In genomic region chr3:152111482-152111881, GRCm38 (mm10) we compare ENCODE assay signal across 9 mouse cellular contexts. TPM values are rescaled to one million over a fixed set of nuclear protein-coding genes. Genes with fewer than 3 reads are reported as not detected.
DNase-seq lines count a peak whose midpoint lies in the region; ATAC-seq and TF ChIP-seq lines count a peak whose summit lies in the region.
"Had no signal": no experiment of that assay in that cellular context is flagged by ENCODE, and none has a peak within 500 bp of the region (broad histone marks: within the 10 kb centered on the region; RNA-seq: fewer than 3 reads in every experiment).

No protein-coding gene starts in this region.

- no peak overlapping the region for H3K4me3 ChIP-seq in intestine, embryonic 16.5 days (ENCODE audit: low read length)
- no peak overlapping the region for H3K4me3 ChIP-seq in intestine, postnatal 0 days (ENCODE audit: low read depth, low read length)
- H3K4me3 ChIP-seq in midbrain, embryonic 12.5 days = no peak overlapping the region
- H3K4me3 ChIP-seq in midbrain, embryonic 11.5 days (ENCODE audit: low read depth, low read length) = no peak overlapping the region
- H3K4me3 ChIP-seq in limb, embryonic 13.5 days = no peak overlapping the region
- H3K4me3 ChIP-seq: forebrain, embryonic 12.5 days had no signal

- no peaks in the 10 kb centered on the region for H3K27me3 ChIP-seq in intestine, embryonic 16.5 days (replicated peaks; ENCODE audit: control insufficient read depth, insufficient read depth, low read length)
- no peaks in the 10 kb centered on the region for H3K27me3 ChIP-seq in intestine, postnatal 0 days (replicated peaks; ENCODE audit: control insufficient read depth, insufficient read depth, low read length)
- peaks cover 35% of the 10 kb centered on the region for H3K27me3 ChIP-seq in midbrain, embryonic 12.5 days
- no peaks in the 10 kb centered on the region for H3K27me3 ChIP-seq in midbrain, embryonic 11.5 days (ENCODE audit: control insufficient read depth, insufficient read depth, low read length)
- peaks cover 5% of the 10 kb centered on the region for H3K27me3 ChIP-seq in limb, embryonic 13.5 days

- H3K4me1 ChIP-seq in intestine, embryonic 16.5 days (ENCODE audit: control insufficient read depth, insufficient read depth, low read length) = peaks cover 16% of the 10 kb centered on the region
- peaks cover 9% of the 10 kb centered on the region; the same call in 1 of the 2 replicates for H3K4me1 ChIP-seq in intestine, postnatal 0 days (replicated peaks; ENCODE audit: control insufficient read depth, insufficient read depth, low read length)
- H3K4me1 ChIP-seq in midbrain, embryonic 12.5 days = peaks cover 19% of the 10 kb centered on the region
- peaks cover 9% of the 10 kb centered on the region; the same call in 1 of the 2 replicates for H3K4me1 ChIP-seq in midbrain, embryonic 11.5 days (ENCODE audit: control insufficient read depth, insufficient read depth, low read length)
- H3K4me1 ChIP-seq in limb, embryonic 13.5 days = peaks cover 57% of the 10 kb centered on the region

- H3K4me2 ChIP-seq in intestine, embryonic 16.5 days (ENCODE audit: low read depth, low read length) = no peak overlapping the region
- H3K4me2 ChIP-seq in intestine, postnatal 0 days (replicated peaks; ENCODE audit: low read depth) = no peak overlapping the region
- H3K4me2 ChIP-seq in midbrain, embryonic 12.5 days (replicated peaks) = no peak overlapping the region
- H3K4me2 ChIP-seq in midbrain, embryonic 11.5 days = no peak overlapping the region
- 0 out of 2 replicates have a peak overlapping the region, but pooled peaks have one; percentile 30 for H3K4me2 ChIP-seq in limb, embryonic 13.5 days (replicated peaks)
- H3K4me2 ChIP-seq: forebrain, embryonic 12.5 days had no signal

- ATAC-seq in frontal cortex, adult (ENCODE audit: low TSS enrichment) = peak; percentile 63
- ATAC-seq in intestine, embryonic 16.5 days = no peak
- ATAC-seq in intestine, postnatal 0 days = no peak
- ATAC-seq in midbrain, embryonic 12.5 days (ENCODE audit: low FRiP score, low read depth) = 0 out of 2 replicates have a peak, but pooled peaks have one; percentile 3
- ATAC-seq in midbrain, embryonic 11.5 days (ENCODE audit: low FRiP score) = no peak
- no peak; the same call in 1 of the 2 replicates for ATAC-seq in limb, embryonic 13.5 days (ENCODE audit: low FRiP score, low read depth)
- no peak for ATAC-seq in granulocyte monocyte progenitor cell, adult 5-6 weeks (replicated peaks; ENCODE audit: poor library complexity, severe bottlenecking)

- no peak overlapping the region for H3K27ac ChIP-seq in intestine, embryonic 16.5 days (ENCODE audit: low read length)
- no peak overlapping the region for H3K27ac ChIP-seq in intestine, postnatal 0 days (ENCODE audit: low read depth, low read length)
- H3K27ac ChIP-seq in midbrain, embryonic 12.5 days (replicated peaks) = no peak overlapping the region
- H3K27ac ChIP-seq in midbrain, embryonic 11.5 days (ENCODE audit: low read depth, low read length) = no peak overlapping the region
- no peak overlapping the region; the same call in 1 of the 2 replicates for H3K27ac ChIP-seq in limb, embryonic 13.5 days
- H3K27ac ChIP-seq: forebrain, embryonic 12.5 days had no signal

- WGBS in intestine, embryonic 16.5 days = 70% methylated on average over 4 of the region's 4 CpGs
- 73% methylated on average over 4 of the region's 4 CpGs for WGBS in intestine, postnatal 0 days
- WGBS in midbrain, embryonic 12.5 days = 79% methylated on average over 4 of the region's 4 CpGs
- WGBS in midbrain, embryonic 11.5 days = 83% methylated on average over 4 of the region's 4 CpGs
- 60% methylated on average over 4 of the region's 4 CpGs for WGBS in limb, embryonic 13.5 days

- no peaks in the 10 kb centered on the region for H3K9me3 ChIP-seq in intestine, embryonic 16.5 days (ENCODE audit: control insufficient read depth, low read length)
- no peaks in the 10 kb centered on the region for H3K9me3 ChIP-seq in intestine, postnatal 0 days (ENCODE audit: control insufficient read depth)
- no peaks in the 10 kb centered on the region for H3K9me3 ChIP-seq in midbrain, embryonic 12.5 days
- no peaks in the 10 kb centered on the region for H3K9me3 ChIP-seq in midbrain, embryonic 11.5 days (ENCODE audit: control insufficient read depth, low read length)
- H3K9me3 ChIP-seq in limb, embryonic 13.5 days = no peaks in the 10 kb centered on the region
- H3K9me3 ChIP-seq: forebrain, embryonic 12.5 days had no signal

- no peak for TF ChIP-seq CTCF in intestine, postnatal 0 days (IDR thresholded peaks at IDR 0.05; ENCODE audit: low read depth)

- DNase-seq in frontal cortex, postnatal 14 days (ENCODE audit: low spot score in 2 of 2) = no peak
- DNase-seq in midbrain, embryonic 11.5 days (ENCODE audit: low spot score, missing footprints) = no peak

- H3K36me3 ChIP-seq in intestine, embryonic 16.5 days (ENCODE audit: control insufficient read depth, insufficient read depth, low read length) = no peaks in the 10 kb centered on the region
- H3K36me3 ChIP-seq in intestine, postnatal 0 days (ENCODE audit: control insufficient read depth, insufficient read depth) = no peaks in the 10 kb centered on the region; the same call in 1 of the 2 replicates
- H3K36me3 ChIP-seq in midbrain, embryonic 12.5 days = no peaks in the 10 kb centered on the region
- H3K36me3 ChIP-seq in midbrain, embryonic 11.5 days (ENCODE audit: control insufficient read depth, insufficient read depth, low read length) = no peaks in the 10 kb centered on the region
- no peaks in the 10 kb centered on the region for H3K36me3 ChIP-seq in limb, embryonic 13.5 days
- H3K36me3 ChIP-seq: forebrain, embryonic 12.5 days had no signal

- H3K9ac ChIP-seq in intestine, embryonic 16.5 days (ENCODE audit: low read depth, low read length) = peak overlapping the region; percentile 35; the same call in 1 of the 2 replicates
- no peak overlapping the region for H3K9ac ChIP-seq in intestine, postnatal 0 days (ENCODE audit: low read depth, low read length)
- H3K9ac ChIP-seq in midbrain, embryonic 12.5 days (replicated peaks) = no peak overlapping the region
- no peak overlapping the region for H3K9ac ChIP-seq in midbrain, embryonic 11.5 days (ENCODE audit: low read length)
- H3K9ac ChIP-seq in limb, embryonic 13.5 days = 0 out of 2 replicates have a peak overlapping the region, but pooled peaks have one; percentile 2
- H3K9ac ChIP-seq: forebrain, embryonic 12.5 days had no signal

RNA-seq across cellular contexts. Expression of gene Gipc2, which starts 54.5 kb away (rescaled TPM):
- polyA plus RNA-seq in intestine, embryonic 16.5 days (2015; fragmentation: Nextera tagmentation; extraction: Ambion mirVana) = 244 TPM in 2 replicates
- polyA plus RNA-seq in intestine, postnatal 0 days (2015; fragmentation: Nextera tagmentation; extraction: Ambion mirVana) = 222 and 243 TPM in 2 replicates
- 1.5 and 2.4 TPM in 2 replicates for polyA plus RNA-seq in midbrain, embryonic 12.5 days (2016; fragmentation: Nextera tagmentation; extraction: Ambion mirVana)
- polyA plus RNA-seq in midbrain, embryonic 11.5 days (2014; fragmentation: Nextera tagmentation; extraction: Ambion mirVana) = 1.5 and 2.1 TPM in 2 replicates
- polyA plus RNA-seq in limb, embryonic 13.5 days (2015; fragmentation: Nextera tagmentation; extraction: Ambion mirVana) = 2.7 and 3.3 TPM in 2 replicates
- not detected in 2 replicates for total RNA-seq in granulocyte monocyte progenitor cell, adult 5-6 weeks (2014; fragmentation: Nextera tagmentation)
- not detected in 2 replicates for total RNA-seq in granulocyte monocyte progenitor cell, adult 5-6 weeks (2017)

Comparison
In these comparisons a context has a peak if more than half of its experiments do, and no peak if none do; other contexts are left out.
1. ATAC-seq: peak in frontal cortex, adult (single experiment) and midbrain, embryonic 12.5 days (single experiment); none in intestine, embryonic 16.5 days (single experiment), intestine, postnatal 0 days (single experiment), midbrain, embryonic 11.5 days (single experiment), limb, embryonic 13.5 days (single experiment) and granulocyte monocyte progenitor cell, adult 5-6 weeks (single experiment).
2. H3K9ac ChIP-seq: peak in intestine, embryonic 16.5 days (single experiment) and limb, embryonic 13.5 days (single experiment); none in intestine, postnatal 0 days (single experiment), midbrain, embryonic 12.5 days (single experiment) and midbrain, embryonic 11.5 days (single experiment).
3. RNA of gene Gipc2, which starts 54.5 kb away (polyA plus RNA-seq): 244 TPM in intestine, embryonic 16.5 days and 222 to 243 TPM in intestine, postnatal 0 days; 2.7 to 3.3 TPM in limb, embryonic 13.5 days, 1.5 to 2.4 TPM in midbrain, embryonic 12.5 days and 1.5 to 2.1 TPM in midbrain, embryonic 11.5 days; every median in the first group is over 10 times any median in the second.